Mouse (Mus musculus): ENCODE results near the gene Drg1. TPM values are rescaled to one million over a fixed set of nuclear protein-coding genes. Genes with fewer than 3 reads are reported as not detected.

The Drg1 gene
- 273 TPM for polyA plus RNA-seq (2014; fragmentation: Illumina TruSeq; extraction: RNeasy Lipid Tissue Mini Kit (QIAGEN cat#74804); ENCODE audit: low read depth, low replicate concordance)

GRCm38 (mm10) chr11:3266079-3266685 is at the start of gene Drg1:
Gene Drg1 (minus strand): TSS chr11:3266415.

GRCm38 (mm10) chr11:3288521-3289301 is 22.5 kb upstream of the Drg1 start, which contains the start of gene Patz1:
Gene Patz1 (plus strand): TSS chr11:3288874.

DNA sequence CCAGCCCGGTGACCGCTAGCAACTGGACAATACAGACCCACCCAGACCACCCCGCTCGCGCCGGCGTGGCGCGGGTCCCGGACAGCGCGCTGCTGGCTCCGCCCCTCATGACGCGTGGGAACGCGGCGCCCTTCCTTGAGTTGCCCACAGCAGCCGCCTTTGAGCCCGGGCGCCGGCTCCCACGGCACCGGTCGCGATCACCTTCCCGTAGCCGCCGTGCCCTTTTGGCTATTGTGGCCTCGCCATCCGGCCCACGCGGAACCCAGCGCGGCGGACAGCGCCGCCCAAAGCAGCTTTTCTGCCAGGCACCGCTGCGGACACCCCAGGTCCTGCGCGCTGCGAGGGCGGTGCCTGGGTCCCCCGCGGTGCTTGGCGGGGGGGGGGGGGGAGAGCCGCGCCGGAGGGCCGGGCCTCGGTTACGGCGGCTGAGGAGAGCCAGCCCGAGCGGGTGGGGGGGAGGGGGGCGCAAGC is 63.9 kb downstream of the Drg1 start, which contains the start of gene Eif4enif1:
Gene Eif4enif1 (plus strand): TSS at position 162 of the 471 bp plus-strand sequence.

GRCm38 (mm10) chr11:3193363-3193762 is 72.9 kb downstream of the Drg1 start, which contains the start of gene Sfi1:
Gene Sfi1 (minus strand): TSS chr11:3193463.

Other genes with a start within 250 kb of the Drg1 start
- gene Sfi1, start 73.0 kb downstream of the Drg1 start, polyA plus RNA-seq (2014; fragmentation: Illumina TruSeq; extraction: RNeasy Lipid Tissue Mini Kit (QIAGEN cat#74804); ENCODE audit: low read depth, low replicate concordance), result 11.1 TPM
- gene Eif4enif1, start 64.0 kb downstream of the Drg1 start, polyA plus RNA-seq (2014; fragmentation: Illumina TruSeq; extraction: RNeasy Lipid Tissue Mini Kit (QIAGEN cat#74804); ENCODE audit: low read depth, low replicate concordance), result 88.6 TPM
- 15.3 TPM for gene Patz1, start 22.5 kb upstream of the Drg1 start, polyA plus RNA-seq (2014; fragmentation: Illumina TruSeq; extraction: RNeasy Lipid Tissue Mini Kit (QIAGEN cat#74804); ENCODE audit: low read depth, low replicate concordance)
- gene Pik3ip1, start 64.0 kb upstream of the Drg1 start, polyA plus RNA-seq (2014; fragmentation: Illumina TruSeq; extraction: RNeasy Lipid Tissue Mini Kit (QIAGEN cat#74804); ENCODE audit: low read depth, low replicate concordance), result 3.4 TPM
- gene Limk2, start 142.8 kb upstream of the Drg1 start, polyA plus RNA-seq (2014; fragmentation: Illumina TruSeq; extraction: RNeasy Lipid Tissue Mini Kit (QIAGEN cat#74804); ENCODE audit: low read depth, low replicate concordance), result 6.8 TPM
- gene Rnf185, start 185.9 kb upstream of the Drg1 start, polyA plus RNA-seq (2014; fragmentation: Illumina TruSeq; extraction: RNeasy Lipid Tissue Mini Kit (QIAGEN cat#74804); ENCODE audit: low read depth, low replicate concordance), result 38.4 TPM
- not detected for gene Pla2g3, start 221.9 kb upstream of the Drg1 start, polyA plus RNA-seq (2014; fragmentation: Illumina TruSeq; extraction: RNeasy Lipid Tissue Mini Kit (QIAGEN cat#74804); ENCODE audit: low read depth, low replicate concordance)
- not detected for gene Inpp5j, start 238.4 kb upstream of the Drg1 start, polyA plus RNA-seq (2014; fragmentation: Illumina TruSeq; extraction: RNeasy Lipid Tissue Mini Kit (QIAGEN cat#74804); ENCODE audit: low read depth, low replicate concordance)
- 2.0 TPM for gene Selenom, start 248.3 kb upstream of the Drg1 start, polyA plus RNA-seq (2014; fragmentation: Illumina TruSeq; extraction: RNeasy Lipid Tissue Mini Kit (QIAGEN cat#74804); ENCODE audit: low read depth, low replicate concordance)